Mouse (Mus musculus) liver, adult (tissue): ENCODE measurements around the gene Gm9944.

ENCODE experiments used
- GATA4 ChIP-seq: IDR thresholded peaks from 2 replicates; pipeline ENCODE4 v1.6.1; 2014; ENCODE audit warnings: mild to moderate bottlenecking, low read length; ENCODE audit not compliant: insufficient replicate concordance

Gm9944 gene

DNA sequence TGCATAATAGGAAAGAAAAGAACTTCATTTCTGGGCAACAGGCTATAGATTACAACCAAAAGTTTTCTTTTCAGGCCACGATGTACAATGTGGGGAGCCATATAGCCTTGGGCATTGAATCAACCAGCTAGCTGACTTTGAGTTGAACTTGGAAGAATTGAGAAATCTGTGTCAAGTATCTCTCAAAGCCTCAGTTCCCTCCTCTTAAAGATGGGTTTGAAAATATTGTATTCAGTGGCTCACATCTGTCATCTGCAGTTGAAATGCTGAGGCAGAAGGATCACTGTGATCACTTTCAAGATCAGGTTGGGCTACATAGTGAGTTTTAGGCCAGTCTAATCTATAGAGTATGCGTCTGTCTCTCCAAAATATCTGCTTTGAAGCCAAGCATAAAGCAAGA is at the start of gene Gm9944:
Gene Gm9944, minus strand, starts transcription at position 101 of the 400 bp plus-strand sequence.
- TF ChIP-seq GATA4 = no peak

DNA sequence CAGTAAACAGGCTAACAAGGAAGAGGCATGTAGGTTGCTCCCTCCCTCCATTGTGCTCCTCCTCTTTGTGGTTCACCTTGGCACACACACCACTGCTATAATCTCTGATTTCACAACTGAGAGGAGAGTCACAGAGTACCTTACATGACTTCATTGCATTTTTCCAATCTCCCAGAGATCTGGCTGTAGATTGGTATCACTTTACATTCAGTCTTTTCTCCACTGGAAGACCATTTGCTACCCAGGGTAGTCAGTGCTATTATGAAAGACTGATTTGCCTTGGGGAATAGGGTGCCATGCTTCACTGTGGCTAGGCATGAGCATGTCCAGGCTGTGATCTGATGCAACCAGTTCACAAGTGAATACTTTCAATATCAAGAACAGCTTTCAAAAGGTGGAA is 40.2 kb upstream of the Gm9944 start:
- no peak for TF ChIP-seq GATA4

DNA sequence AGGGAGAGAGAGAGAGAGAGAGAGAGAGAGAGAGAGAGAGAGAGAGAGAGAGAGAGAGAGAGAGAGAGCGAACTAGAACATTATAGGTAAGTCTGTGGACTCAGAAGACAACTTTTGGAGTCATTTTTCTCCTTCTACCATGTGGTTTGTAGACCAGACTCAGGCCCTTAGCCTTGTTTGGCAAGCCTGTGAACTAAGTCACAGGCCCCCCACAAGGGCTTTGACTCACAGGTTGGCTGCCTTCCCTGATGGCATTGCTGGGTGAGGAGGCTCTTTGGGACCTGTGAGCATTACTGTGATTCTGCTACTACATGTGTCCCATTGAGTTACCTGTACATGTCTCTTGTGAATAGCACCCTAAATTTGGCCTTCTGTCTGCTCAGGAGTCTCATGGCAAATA is 15.0 kb upstream of the Gm9944 start:
- TF ChIP-seq GATA4 = no peak

DNA sequence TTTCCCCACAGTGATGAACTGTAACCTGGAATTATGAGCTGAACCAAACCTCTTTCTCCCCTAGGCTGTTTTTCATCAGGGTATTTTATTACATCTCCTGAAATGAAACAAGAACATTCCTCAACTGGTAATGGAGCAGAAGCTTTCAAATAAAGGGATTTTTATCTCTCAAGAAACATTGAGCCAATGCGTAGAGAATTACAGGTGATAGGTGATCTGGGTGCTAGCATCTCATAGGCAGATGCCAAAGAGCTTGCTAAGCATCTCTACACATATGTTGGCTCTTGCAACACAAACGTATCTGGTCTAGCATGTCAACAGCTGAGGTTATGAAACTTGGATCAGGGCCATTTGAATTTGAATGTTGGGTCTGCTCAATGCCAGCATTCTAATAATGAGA is 12.1 kb upstream of the Gm9944 start:
- no peak for TF ChIP-seq GATA4

DNA sequence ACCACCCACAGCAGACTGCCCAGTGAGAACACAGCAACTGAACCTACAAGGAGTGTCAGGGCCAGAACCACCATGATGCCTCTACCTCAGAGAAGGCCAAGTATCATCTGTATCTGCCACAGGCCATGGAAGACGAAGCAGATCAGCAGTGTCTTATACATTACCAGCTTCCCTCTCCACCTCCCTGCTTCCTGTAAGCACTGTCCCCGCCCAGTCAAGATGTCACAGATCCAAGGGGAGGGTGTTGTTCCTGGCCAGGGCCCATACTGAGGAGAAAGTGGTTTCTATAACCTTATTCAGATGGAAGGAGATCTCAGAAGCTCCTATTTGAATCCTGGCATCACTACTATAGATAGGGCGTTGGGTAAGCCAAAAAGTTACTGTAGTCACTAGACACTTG is 10.5 kb upstream of the Gm9944 start, which contains the start of gene Aadacl3:
Gene Aadacl3, minus strand, starts transcription at position 101 of the 400 bp plus-strand sequence.
- no peak for TF ChIP-seq GATA4

DNA sequence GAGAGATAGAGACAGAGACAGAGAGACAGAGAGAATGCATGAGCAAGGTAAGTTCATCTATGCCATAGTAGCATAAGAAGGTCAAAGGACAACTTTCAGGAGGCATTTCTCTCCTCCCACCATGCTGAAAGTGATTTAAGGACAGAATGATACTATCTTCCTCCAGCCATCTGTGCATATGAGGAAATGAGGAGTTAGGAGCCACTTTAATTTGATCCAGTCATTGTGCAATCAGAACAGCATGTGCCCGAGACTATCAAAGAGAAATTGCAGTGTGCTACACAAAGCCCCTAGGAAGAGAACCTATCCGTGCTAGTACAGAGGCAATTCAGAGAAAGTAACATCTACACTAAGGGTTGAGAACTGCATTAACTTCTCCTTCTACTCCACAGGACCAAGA is 4.6 kb downstream of the Gm9944 start:
- TF ChIP-seq GATA4 = no peak

DNA sequence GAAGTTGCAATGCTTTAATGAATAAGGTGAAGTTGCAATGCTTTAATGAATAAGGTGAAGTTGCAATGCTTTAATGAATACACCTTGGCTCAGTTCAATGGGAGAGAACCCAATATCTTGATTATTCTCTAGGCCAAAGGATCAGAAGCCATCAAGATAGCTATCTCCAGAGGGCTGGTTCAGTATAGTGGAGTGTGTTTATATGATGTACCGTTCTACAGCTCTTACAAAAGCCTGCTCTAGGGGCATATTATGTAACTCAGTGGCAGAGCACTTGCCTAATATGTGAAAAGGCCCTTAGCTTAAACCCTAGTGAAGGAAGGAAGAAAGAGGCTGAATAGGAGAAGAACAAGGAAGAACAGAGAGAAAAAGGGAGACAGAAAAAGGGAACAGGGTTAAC is 11.5 kb downstream of the Gm9944 start:
- TF ChIP-seq GATA4 = no peak

DNA sequence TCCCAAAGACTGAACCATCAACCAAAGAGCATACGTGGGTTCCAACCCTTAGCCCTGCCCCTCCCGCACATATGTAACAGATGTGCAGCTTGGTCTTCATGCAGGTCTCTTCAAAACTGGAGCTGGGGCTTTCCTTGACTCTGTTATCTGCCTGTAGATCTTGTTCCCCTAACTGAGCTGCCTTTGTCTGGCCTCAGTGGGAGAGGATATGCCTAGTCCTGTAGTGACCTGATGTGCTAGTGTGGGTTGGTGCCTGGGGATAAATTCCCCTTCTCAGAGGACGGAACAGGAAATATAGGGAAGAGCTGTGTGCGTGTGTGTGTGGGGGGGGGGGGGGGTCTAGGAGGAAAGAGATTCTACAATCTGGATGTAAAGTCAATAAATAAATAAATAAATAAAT is 12.0 kb downstream of the Gm9944 start:
- no peak for TF ChIP-seq GATA4

DNA sequence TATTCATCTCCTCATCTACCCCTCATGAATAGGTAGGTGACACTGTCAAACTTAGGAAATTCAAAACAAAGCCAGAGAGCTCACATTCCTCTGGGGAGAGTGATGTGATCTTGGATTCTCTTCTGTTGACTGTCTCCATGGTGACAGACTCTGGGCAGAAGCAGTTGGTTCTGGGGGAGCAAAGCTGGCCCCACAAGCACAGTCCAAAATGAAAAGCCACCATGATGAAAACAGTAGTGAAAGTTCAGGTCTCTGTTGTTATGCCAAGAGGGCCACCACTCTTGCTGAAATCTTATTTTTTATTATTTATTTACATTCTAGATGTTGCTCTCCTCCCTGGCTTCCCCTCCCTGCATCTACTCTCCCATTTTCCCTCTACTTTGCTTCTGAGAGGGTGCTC is 14.4 kb downstream of the Gm9944 start, which contains the start of gene 1700012P22Rik:
Gene 1700012P22Rik, minus strand, starts transcription at position 101 of the 400 bp plus-strand sequence.
- TF ChIP-seq GATA4 = no peak

DNA sequence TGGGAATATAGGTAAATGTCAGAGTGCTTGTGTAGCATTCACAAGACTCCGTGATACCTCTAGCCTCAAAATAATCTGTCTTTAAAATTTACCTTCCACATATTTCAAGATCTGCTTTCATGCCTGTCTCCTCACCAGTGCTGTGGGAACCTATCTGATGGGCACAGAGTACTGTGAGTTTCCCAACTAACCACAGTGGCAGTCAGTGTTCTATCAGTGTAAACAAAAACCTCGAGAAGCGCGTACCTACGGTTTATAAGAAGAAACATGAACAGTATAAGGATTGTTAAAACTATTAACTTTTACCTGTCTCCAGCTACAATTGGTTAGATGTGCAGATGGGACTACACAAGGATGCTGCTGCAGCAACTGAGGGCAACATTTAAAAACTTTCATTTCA is 19.9 kb downstream of the Gm9944 start:
- TF ChIP-seq GATA4 = no peak

DNA sequence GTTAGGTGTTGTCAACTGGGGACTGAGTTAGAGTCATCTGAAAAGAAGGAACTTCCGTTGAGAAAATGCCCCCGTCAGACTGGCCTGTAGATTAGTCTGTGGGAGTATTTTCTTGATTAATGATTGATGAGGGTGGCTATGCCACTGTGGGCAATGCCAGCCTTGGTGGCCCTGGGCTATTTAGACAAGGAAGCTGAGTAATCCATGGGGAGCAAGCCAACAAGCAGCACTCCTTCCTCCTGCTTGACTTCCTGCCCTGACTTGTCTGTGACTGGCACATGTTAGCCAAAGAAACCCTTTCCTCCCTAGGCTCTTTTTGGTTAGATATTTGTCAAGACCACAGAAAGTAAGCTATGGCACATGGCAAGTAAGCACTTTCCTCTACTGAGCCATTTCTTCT is 22.4 kb downstream of the Gm9944 start:
- TF ChIP-seq GATA4 = no peak

DNA sequence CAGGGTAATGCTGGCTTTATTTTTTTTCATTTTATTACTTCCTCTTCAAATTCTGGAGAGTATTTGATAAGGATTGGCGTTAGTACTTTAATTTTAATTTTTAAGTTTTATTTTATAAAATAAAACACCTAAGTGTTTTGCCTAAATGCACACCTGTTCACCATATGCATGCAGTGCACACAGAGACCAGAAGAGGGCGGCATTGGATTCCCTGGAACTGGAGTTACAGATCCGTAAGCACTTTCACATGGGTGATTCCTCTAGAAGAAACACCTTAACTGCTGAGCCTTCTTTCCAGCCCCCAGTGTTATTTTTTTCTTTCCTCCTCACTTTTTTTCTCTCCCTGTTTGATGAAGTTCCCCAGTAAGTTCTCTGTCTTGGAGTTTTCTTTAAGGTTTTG is 24.2 kb downstream of the Gm9944 start:
- no peak for TF ChIP-seq GATA4

DNA sequence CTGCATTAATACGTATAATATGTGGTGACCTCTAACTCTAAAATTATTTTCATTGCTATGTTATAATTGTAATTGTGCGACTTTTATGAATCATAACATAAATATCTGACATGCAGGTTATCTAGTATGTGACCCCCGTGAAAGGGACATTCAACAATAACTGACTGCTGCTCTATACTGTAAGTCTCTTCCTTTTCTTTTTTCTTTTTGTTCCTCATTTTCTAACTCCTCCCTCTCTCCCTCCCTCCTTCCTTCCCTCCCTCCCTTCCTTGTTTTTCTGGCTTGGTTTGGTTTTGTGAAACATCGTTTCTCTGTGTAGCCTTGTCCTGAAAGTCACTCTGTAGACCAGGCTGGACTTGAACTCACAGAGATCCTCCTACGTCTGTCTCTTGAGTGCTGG is 28.5 kb downstream of the Gm9944 start:
- no peak for TF ChIP-seq GATA4

DNA sequence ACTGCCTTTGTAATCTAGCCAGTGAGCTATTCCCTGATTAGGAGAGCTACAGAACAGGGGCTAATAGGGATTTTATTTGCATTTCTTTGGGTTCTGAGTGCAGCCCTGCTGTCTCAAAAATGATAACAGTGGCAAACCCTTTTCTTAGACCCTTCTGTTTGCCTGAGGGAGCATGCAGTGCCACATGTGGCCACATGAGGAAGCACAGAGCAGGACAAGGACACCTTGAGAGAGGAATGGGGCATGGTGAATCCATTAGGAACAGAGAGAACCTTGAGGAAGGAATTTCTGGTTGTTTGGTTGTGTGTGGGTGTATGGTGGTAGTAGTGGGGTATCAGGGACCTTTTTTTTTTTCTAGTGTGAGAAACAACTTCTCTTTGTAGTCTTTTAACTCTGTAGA is 32.5 kb downstream of the Gm9944 start:
- no peak for TF ChIP-seq GATA4

DNA sequence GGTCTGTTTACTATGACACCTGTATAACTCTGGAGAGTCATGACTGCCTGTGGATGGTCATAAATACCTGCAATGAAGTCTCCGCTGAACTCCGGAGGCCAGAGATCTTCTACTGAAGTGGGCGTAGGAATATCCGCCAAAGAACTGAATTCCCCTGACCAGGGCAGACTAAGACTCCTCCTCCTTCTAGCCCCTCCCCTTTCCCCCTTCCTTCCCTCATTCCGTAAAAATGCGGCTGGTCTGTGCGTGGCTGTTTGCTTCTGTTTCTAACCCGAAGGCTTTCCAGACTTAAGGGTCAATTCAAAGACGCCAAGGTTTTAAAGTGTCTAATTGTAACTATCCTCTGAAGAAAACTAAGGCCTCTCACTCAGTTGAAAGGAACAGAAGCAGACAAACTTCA is 44.8 kb downstream of the Gm9944 start, which contains the start of gene Pramef12:
Gene Pramef12, minus strand, starts transcription at position 175 of the 400 bp plus-strand sequence.
- TF ChIP-seq GATA4 = no peak

DNA sequence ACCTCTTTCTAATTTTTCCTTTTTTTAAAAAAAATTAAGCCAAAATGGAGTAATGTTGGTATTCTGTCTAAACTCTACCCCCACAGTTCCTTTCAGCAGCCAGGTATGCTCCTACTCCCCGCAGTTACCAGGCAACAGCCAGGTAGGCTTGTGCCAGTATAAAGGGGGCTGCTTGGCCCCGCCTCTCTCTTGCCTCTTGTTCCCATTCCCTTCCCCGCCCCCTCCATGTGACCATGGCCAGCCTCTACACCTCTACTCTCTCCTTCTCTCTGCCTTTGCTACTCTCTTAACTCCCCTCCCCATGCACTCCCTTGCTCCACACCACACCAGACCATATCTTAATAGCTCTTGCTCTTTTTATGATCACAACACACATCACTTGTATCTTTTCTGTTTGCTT is 46.9 kb downstream of the Gm9944 start:
- TF ChIP-seq GATA4 = no peak

DNA sequence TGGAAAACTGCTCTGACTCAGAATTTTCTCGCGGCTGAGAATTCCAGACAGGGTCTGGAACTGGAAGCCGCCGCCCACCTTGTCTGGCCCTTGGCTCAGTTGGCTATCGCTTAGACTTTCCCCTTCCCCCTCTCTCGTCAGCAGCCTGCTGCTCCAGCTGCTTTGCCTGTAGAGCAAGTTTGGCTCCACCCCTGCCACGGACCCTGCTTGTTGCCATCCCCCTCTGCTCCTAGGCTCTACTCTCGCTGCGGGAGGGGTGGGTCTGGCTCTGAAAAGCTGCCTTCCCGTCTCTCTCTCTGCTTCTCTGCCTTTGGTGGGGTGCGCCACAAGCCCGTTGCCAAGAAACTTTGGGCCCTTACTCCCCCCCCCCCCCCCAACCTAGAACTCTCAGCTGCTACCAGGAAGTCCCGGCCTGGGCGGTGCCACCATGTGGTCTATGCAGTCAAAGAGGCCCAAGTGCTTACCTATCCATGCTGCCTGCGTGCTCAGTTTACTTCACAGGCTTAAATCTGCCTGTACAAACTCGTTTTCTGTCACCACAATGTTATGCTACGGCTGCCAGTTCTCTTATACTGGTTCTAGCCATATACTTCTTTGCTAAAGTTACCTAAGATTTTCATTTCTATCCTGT is 48.5 kb downstream of the Gm9944 start:
- no peak for TF ChIP-seq GATA4
